Mouse (Mus musculus) E14TG2a.4 (cell line): Measurements from ENCODE around the gene Nup50.

Experiments
- CTCF ChIP-seq: conservative IDR thresholded peaks from 2 replicates; pipeline ENCODE4 v1.5.1; 2014; ENCODE audit warnings: low read length
- NANOG ChIP-seq: IDR thresholded peaks from 2 replicates; pipeline ENCODE4 v1.6.1; 2014; ENCODE audit warnings: borderline replicate concordance, low read length, mixed read lengths
- POU5F1 ChIP-seq: IDR thresholded peaks from 2 replicates; pipeline ENCODE4 v1.6.1; 2014; ENCODE audit warnings: low read length, borderline replicate concordance

GRCm38 (mm10) chr15:84923508-84924181 is 434 bp downstream of the Nup50 start:
- TF ChIP-seq CTCF: no peak
- TF ChIP-seq NANOG: no peak
- no peak for TF ChIP-seq POU5F1
